Mouse (Mus musculus) MEL (cell line): Measurements from ENCODE around the gene Ppp1ca.

Experiments
- CTCF ChIP-seq, 3 experiments: IDR thresholded peaks in 2 of 3; conservative IDR thresholded peaks in 1 of 3; 2 replicates each; pipeline ENCODE4 v1.5.1; 2011 to 2012; ENCODE audit warnings: low read length in 3 of 3, low read depth in 2 of 3, mild to moderate bottlenecking in 2 of 3, improper control_type of control experiment in 1 of 3, inconsistent platforms in 1 of 3, mixed read lengths in 1 of 3, moderate library complexity in 1 of 3; ENCODE audit not compliant: control insufficient read depth in 1 of 3, insufficient read depth in 1 of 3, poor library complexity in 1 of 3, severe bottlenecking in 1 of 3
- ETS1 ChIP-seq: IDR thresholded peaks from 2 replicates; pipeline ENCODE4 v1.6.1; 2012; ENCODE audit warnings: low read depth, mild to moderate bottlenecking, inconsistent platforms, low read length, improper control_type of control experiment, moderate library complexity
- MAZ ChIP-seq: IDR thresholded peaks from 2 replicates; pipeline ENCODE4 v1.6.1; 2012; ENCODE audit warnings: low read depth, mild to moderate bottlenecking, inconsistent platforms, low read length, improper control_type of control experiment
- POLR2A ChIP-seq, 2 experiments: IDR thresholded peaks; 2 replicates each; pipeline ENCODE4 v1.6.1; 2011 to 2012; ENCODE audit warnings: low read length in 2 of 2, mild to moderate bottlenecking in 2 of 2, control low read depth in 1 of 2, improper control_type of control experiment in 1 of 2, low read depth in 1 of 2, moderate library complexity in 1 of 2; ENCODE audit not compliant: control insufficient read depth in 1 of 2, insufficient read depth in 1 of 2, poor library complexity in 1 of 2
- TAL1 ChIP-seq: IDR thresholded peaks from 2 replicates; pipeline ENCODE4 v1.6.1; 2012; ENCODE audit warnings: mild to moderate bottlenecking, inconsistent platforms, low read length, moderate library complexity, mixed read lengths
- ZNF384 ChIP-seq: IDR thresholded peaks from 2 replicates; pipeline ENCODE4 v1.6.1; 2012; ENCODE audit warnings: low read depth, mild to moderate bottlenecking, inconsistent platforms, low read length, improper control_type of control experiment

- no peak for TF ChIP-seq TAL1
- TF ChIP-seq CTCF (IDR thresholded peaks at IDR 0.05 in 2 of 3, conservative IDR thresholded peaks at IDR 0.05 in 1 of 3; ENCODE audit: control insufficient read depth in 1 of 3, insufficient read depth in 1 of 3, low read depth in 2 of 3, low read length in 3 of 3, poor library complexity in 1 of 3, severe bottlenecking in 1 of 3), result no peak
- TF ChIP-seq ETS1, result no peak
- no peak for TF ChIP-seq ZNF384
- TF ChIP-seq POLR2A (IDR thresholded peaks at IDR 0.05; ENCODE audit: control insufficient read depth in 1 of 2, insufficient read depth in 1 of 2, low read depth in 1 of 2, low read length in 2 of 2, poor library complexity in 1 of 2), result no peak
- TF ChIP-seq MAZ, result no peak
Observed at GRCm38 (mm10) chr19:4153232-4153654, 38.6 kb upstream of the Ppp1ca start, which contains the start of gene Ptprcap.
